Mouse (Mus musculus) c-Kit-positive CD71-positive TER-119-negative erythroid progenitor cells, embryonic 14.5 days (primary cell): ENCODE measurements at regions not wholly inside any gene's neighbourhood (a gene's known extent, or its start where the extent isn't known, plus 50 kb on each side); places are given as distances from the start of the nearest gene placed in this dataset.
A peak's percentile ranks its signal among the peaks of the same experiment; 100 is the strongest.

ENCODE experiments used
- DNase-seq: peaks from one replicate; pipeline ENCODE4 v3.0.0-alpha.2; 2013; ENCODE audit warnings: low read depth

GRCm38 (mm10) chr9:116366193-116366592, 191.0 kb upstream of the Tgfbr2 start:
- no peak for DNase-seq

GRCm38 (mm10) chr9:116365701-116366100, 190.5 kb upstream of the Tgfbr2 start:
- no peak for DNase-seq

GRCm38 (mm10) chr9:116365016-116365685, 190.0 kb upstream of the Tgfbr2 start:
- no peak for DNase-seq

GRCm38 (mm10) chr9:116361092-116361491, 185.9 kb upstream of the Tgfbr2 start:
- DNase-seq: no peak

GRCm38 (mm10) chr9:116354056-116354732, 179.0 kb upstream of the Tgfbr2 start:
- DNase-seq: no peak

- no peak for DNase-seq
Measured at GRCm38 (mm10) chr9:116352801-116353494, 177.8 kb upstream of the Tgfbr2 start.

GRCm38 (mm10) chr9:116350804-116351547, 175.8 kb upstream of the Tgfbr2 start:
- DNase-seq: no peak

- DNase-seq: no peak
Measured at GRCm38 (mm10) chr9:116347021-116347420, 171.9 kb upstream of the Tgfbr2 start.

- DNase-seq: no peak
Measured at GRCm38 (mm10) chr9:116346495-116346894, 171.3 kb upstream of the Tgfbr2 start.

- DNase-seq: no peak
Measured at GRCm38 (mm10) chr9:116343086-116343481, 167.9 kb upstream of the Tgfbr2 start.

- no peak for DNase-seq
Measured at GRCm38 (mm10) chr9:116342446-116343085, 167.4 kb upstream of the Tgfbr2 start.

GRCm38 (mm10) chr9:116342009-116342408, 166.8 kb upstream of the Tgfbr2 start:
- no peak for DNase-seq

GRCm38 (mm10) chr9:116340952-116341351, 165.8 kb upstream of the Tgfbr2 start:
- no peak for DNase-seq

- no peak for DNase-seq
Measured at GRCm38 (mm10) chr9:116338729-116339100, 163.6 kb upstream of the Tgfbr2 start.

GRCm38 (mm10) chr9:116338093-116338728, 163.1 kb upstream of the Tgfbr2 start:
- no peak for DNase-seq

- no peak for DNase-seq
Measured at GRCm38 (mm10) chr9:116337446-116338010, 162.4 kb upstream of the Tgfbr2 start.

GRCm38 (mm10) chr9:116335561-116336478, 160.7 kb upstream of the Tgfbr2 start:
- DNase-seq: peak; percentile 45

- no peak for DNase-seq
Measured at GRCm38 (mm10) chr9:116333956-116334463, 158.8 kb upstream of the Tgfbr2 start.

GRCm38 (mm10) chr9:116332485-116333118, 157.4 kb upstream of the Tgfbr2 start:
- DNase-seq: no peak
